Mouse (Mus musculus) hindbrain, postnatal 0 days (tissue): ENCODE results near the gene Borcs5. TPM values are rescaled to one million over a fixed set of nuclear protein-coding genes. Genes with fewer than 3 reads are reported as not detected.

ENCODE experiments used
- ATAC-seq: fragments of 200-750 bp; cut with Nextera tagmentation; 2 replicates; pipeline ENCODE4 v1.8.0; 2017; ENCODE audit warnings: mild to moderate bottlenecking, moderate TSS enrichment, moderate library complexity
- DNase-seq: peaks from one replicate; pipeline ENCODE4 v3.0.0-alpha.2; 2015; ENCODE audit warnings: low spot score
- H3K27ac ChIP-seq: fragments of 300-500 bp; sonication (generic); 2 replicates; pipeline ENCODE4 v1.5.1; 2014; ENCODE audit warnings: mild to moderate bottlenecking
- H3K27me3 ChIP-seq: fragments of 300-500 bp; sonication (generic); 2 replicates; pipeline ENCODE4 v1.6.1; 2014; ENCODE audit warnings: low read length, mixed read lengths; ENCODE audit not compliant: insufficient read depth
- H3K36me3 ChIP-seq: fragments of 300-500 bp; sonication (generic); 2 replicates; pipeline ENCODE4 v1.6.1; 2014; ENCODE audit warnings: low read length, mixed read lengths; ENCODE audit not compliant: insufficient read depth
- H3K4me1 ChIP-seq: fragments of 300-500 bp; sonication (generic); 2 replicates; pipeline ENCODE4 v1.6.1; 2014; ENCODE audit warnings: antibody characterized with exemption, low read length, mixed read lengths; ENCODE audit not compliant: insufficient read depth
- H3K4me2 ChIP-seq: fragments of 300-500 bp; sonication (generic); 2 replicates; pipeline ENCODE4 v1.6.1; 2014; ENCODE audit warnings: low read depth, mild to moderate bottlenecking, low read length, moderate library complexity, mixed read lengths
- H3K4me3 ChIP-seq: fragments of 300-500 bp; sonication (generic); 2 replicates; pipeline ENCODE4 v1.5.1; 2014; ENCODE audit warnings: low read length
- H3K9ac ChIP-seq: fragments of 300-500 bp; sonication (generic); replicated peaks from 2 replicates; pipeline ENCODE4 v1.6.1; 2014; ENCODE audit warnings: mild to moderate bottlenecking, low read length, moderate library complexity, mixed read lengths
- H3K9me3 ChIP-seq: fragments of 300-500 bp; sonication (generic); 2 replicates; pipeline ENCODE4 v1.6.1; 2016; ENCODE audit warnings: low read length, mixed read lengths
- CTCF ChIP-seq: IDR thresholded peaks from 2 replicates; pipeline ENCODE4 v1.5.1; 2016; ENCODE audit warnings: antibody characterized with exemption, control low read depth, low read depth
- WGBS: fragments of 180-500 bp; shearing (Covaris S2); extraction: QIAGEN DNeasy Blood & Tissue Kit; methylation state at CpG from one replicate; pipeline ENCODE4 v1.1.7; 2014; 5-methylcytosine and 5-hydroxymethylcytosine counted together
- polyA plus RNA-seq: library from polyadenylated mRNA; unstranded; fragments of >200 nt; fragmentation: Nextera tagmentation; extraction: Ambion mirVana; gene quantifications from 2 replicates; pipeline ENCODE4 v1.2.1, GENCODE M21; 2015
- total RNA-seq: library from RNA; depleted of rRNA; stranded (reverse); fragments of >200 nt; gene quantifications from 2 replicates; pipeline ENCODE4 v1.2.3, GENCODE M21; 2014

The Borcs5 gene
- total and polyA plus RNA-seq, 2 experiments from 2014 or later: 39.5 to 71.4 TPM

DNA sequence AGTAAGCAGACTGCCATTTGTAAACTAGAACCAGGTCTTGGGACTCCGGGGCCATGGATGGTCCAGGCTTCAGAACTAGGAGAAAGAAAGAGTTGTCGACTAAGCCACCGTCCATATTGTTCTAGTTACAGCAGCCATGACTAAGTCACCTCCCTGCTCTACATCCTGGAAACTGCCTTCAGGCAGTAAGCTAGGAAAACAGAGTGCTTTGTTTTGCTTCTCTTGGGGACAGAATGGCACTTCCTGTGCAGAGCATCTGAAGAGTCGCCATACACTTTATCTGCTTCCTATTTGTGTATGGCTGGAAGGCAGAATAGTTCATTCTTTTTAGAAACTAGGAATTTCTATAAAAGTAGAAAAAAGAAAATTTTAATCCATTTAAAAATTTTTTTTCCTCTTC lies 17.2 kb downstream of the Borcs5 start:
- Histone ChIP-seq H3K9ac (no peak overlapping the region), H3K4me2 (no peak overlapping the region), H3K27ac (no peak overlapping the region), H3K9me3 (no peaks in the 10 kb centered on the region), H3K36me3 (no peaks in the 10 kb centered on the region), H3K27me3 (no peaks in the 10 kb centered on the region), H3K4me3 (no peak overlapping the region), H3K4me1 (no peaks in the 10 kb centered on the region)
- no peak for ATAC-seq
- no peak for TF ChIP-seq CTCF
- WGBS: 84% methylated on average over 4 of the region's 4 CpGs
- DNase-seq: no peak

DNA sequence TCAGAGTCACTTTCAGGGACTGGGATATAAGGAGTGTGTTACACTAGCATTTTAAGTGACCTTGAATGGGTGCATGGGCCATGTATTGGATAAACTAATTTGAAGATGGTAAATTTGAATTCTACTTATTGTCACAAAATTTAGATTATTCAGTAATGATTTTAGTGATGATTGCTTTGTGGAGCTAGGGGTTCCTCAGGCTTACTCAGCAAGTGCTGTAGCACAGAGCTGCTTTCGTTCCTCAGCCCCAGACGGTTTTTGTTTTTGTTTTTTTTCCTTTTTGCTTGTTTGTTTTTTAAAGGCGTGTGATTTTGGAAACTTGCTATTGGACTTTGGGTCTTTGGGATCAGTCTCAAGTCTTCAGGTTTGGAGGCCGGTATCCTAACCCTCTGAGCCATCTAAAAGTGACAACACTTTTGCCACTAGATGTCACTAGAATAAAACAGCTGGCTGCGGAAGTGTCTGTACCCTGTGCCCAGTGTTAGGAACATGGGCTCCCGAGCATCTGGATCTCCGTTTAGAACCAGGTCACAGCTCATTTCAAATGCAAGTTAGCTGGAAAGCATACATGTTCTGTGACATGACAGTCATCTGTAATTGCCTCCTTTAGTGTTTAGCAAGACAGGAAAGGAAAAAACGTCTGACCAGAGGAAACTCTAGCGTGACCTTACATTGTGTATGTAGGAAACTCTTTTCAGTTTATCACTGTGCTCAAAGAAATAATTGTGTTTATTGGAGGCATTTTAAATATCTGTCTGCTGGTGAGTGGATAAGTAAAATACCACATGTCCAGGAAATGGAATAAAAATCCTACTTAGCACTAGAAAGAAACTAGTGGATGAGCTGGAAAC lies 20.0 kb downstream of the Borcs5 start:
- H3K4me2 ChIP-seq: no peak overlapping the region
- no peaks in the 10 kb centered on the region for H3K9me3 ChIP-seq
- H3K36me3 ChIP-seq: no peaks in the 10 kb centered on the region
- H3K9ac ChIP-seq: no peak overlapping the region
- no peaks in the 10 kb centered on the region for H3K4me1 ChIP-seq
- ATAC-seq (peak; percentile 93), DNase-seq (peak; percentile 78)
- no peaks in the 10 kb centered on the region for H3K27me3 ChIP-seq
- TF ChIP-seq CTCF: peak; percentile 85
- H3K27ac ChIP-seq: no peak overlapping the region
- no peak overlapping the region for H3K4me3 ChIP-seq
- 18% methylated on average over 9 of the region's 9 CpGs for WGBS

DNA sequence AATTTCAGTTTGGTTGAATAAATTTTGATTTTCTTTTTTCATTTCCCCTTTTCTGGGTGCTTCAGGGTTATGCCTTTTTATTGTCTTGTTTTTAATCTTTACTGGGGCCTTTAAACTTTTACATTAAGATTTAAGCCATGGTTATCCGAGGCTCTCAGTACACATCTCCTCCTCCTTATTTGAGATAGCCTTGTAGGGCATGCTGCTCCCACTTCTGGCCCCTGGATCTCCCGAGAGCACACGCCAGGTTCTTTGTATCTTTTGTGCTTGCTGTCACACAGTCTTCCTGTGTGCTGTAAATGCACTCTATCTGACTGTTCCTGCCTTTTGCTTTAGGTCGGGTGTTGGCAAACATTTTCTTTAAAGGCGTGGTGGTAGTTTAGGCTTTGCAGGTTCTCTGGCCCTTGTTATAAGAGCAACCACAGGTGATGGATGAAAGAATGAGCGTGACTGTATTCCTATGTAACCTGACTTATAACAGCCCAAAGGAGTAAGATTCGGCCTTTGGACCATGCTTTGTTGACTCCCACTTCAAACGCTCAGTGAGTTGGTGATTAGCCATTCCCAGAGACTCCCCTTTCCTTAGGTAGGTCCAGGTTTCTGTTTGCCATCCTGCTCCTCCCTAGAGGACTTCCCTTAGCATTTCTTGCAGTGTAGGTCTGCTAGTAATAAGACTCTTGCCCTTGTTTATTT lies 21.6 kb downstream of the Borcs5 start:
- Histone ChIP-seq H3K9ac (no peak overlapping the region), H3K9me3 (no peaks in the 10 kb centered on the region), H3K4me3 (no peak overlapping the region), H3K4me2 (no peak overlapping the region), H3K36me3 (no peaks in the 10 kb centered on the region), H3K4me1 (no peaks in the 10 kb centered on the region), H3K27me3 (no peaks in the 10 kb centered on the region), H3K27ac (no peak overlapping the region)
- no peak for DNase-seq
- TF ChIP-seq CTCF: no peak
- no peak for ATAC-seq
- 81% methylated on average over 8 of the region's 8 CpGs for WGBS

DNA sequence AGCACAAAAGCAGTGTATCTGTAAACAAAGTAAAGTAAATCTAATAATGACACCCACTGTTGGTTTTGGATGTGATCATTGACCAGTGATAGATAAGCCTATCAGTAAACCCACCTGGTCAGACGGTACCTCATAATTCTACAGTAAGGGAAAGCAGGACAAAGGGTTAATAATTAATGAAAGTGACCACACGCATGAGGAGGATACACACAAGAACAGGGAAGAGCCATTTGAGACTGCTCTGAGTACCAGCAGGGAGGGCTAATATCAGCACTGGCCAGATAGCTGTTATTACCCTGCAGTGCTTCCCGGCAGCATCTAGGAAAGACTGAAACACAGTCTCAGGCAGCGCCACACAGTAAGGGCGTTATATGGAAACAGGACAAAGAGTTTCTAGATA lies 25.3 kb downstream of the Borcs5 start:
- 80% methylated on average over 5 of the region's 5 CpGs for whole genome bisulfite sequencing
- DNase-seq (no peak), ATAC-seq (no peak)
- TF ChIP-seq CTCF: no peak
- Histone ChIP-seq H3K27me3 (no peaks in the 10 kb centered on the region), H3K4me3 (no peak overlapping the region), H3K9me3 (no peaks in the 10 kb centered on the region), H3K36me3 (no peaks in the 10 kb centered on the region), H3K4me1 (no peaks in the 10 kb centered on the region), H3K4me2 (no peak overlapping the region), H3K9ac (no peak overlapping the region), H3K27ac (no peak overlapping the region)

DNA sequence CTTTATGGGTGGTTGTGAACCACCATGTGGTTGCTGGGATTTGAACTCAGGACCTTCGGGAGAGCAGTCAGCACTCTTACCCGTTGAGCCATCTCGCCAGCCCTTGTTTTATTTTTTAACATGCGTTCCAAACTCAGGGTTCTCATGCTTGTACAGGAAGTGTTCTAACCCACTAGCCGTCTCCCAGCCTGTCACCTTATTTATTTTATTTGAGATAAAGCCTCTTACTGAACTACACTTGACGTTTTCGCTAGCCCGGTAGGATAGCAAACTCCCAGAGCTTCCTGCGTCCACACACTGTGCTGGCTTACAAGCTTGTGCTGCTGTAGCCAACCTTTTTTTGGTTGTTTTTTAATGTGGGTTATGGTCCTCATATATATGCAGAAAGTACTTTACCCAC lies 26.5 kb downstream of the Borcs5 start:
- DNase-seq: no peak
- no peak overlapping the region for H3K4me2 ChIP-seq
- H3K4me3 ChIP-seq: no peak overlapping the region
- no peaks in the 10 kb centered on the region for H3K4me1 ChIP-seq
- no peaks in the 10 kb centered on the region for H3K36me3 ChIP-seq
- no peaks in the 10 kb centered on the region for H3K9me3 ChIP-seq
- H3K27me3 ChIP-seq: no peaks in the 10 kb centered on the region
- no peak for TF ChIP-seq CTCF
- no peak overlapping the region for H3K27ac ChIP-seq
- WGBS: 87% methylated on average over 9 of the region's 9 CpGs
- no peak overlapping the region for H3K9ac ChIP-seq
- ATAC-seq: no peak

DNA sequence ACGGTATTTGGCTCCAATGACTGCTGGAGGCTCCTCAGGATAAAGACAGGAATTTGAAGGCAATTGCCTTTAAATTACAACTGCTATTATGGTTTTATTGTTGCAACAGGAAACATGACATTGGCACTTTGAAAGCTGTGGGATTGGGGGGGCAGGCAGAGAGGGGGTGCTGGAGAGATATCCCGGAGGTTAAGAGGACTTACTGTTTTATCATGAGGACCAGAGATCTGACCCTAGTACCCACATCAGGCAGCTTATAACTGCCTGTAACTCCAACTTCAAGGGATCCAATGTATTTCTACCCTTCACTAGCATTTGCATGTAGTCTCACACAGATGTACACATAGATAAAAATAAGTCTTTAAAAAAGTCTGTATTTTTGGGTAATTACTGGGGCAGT lies 29.2 kb downstream of the Borcs5 start:
- no peak overlapping the region for H3K4me3 ChIP-seq
- no peak overlapping the region for H3K27ac ChIP-seq
- DNase-seq (no peak), ATAC-seq (no peak)
- no peak overlapping the region for H3K4me2 ChIP-seq
- H3K36me3 ChIP-seq: no peaks in the 10 kb centered on the region
- no peaks in the 10 kb centered on the region for H3K27me3 ChIP-seq
- no peak overlapping the region for H3K9ac ChIP-seq
- no peaks in the 10 kb centered on the region for H3K9me3 ChIP-seq
- no peak for TF ChIP-seq CTCF
- 0 out of 2 replicates have a peak, but pooled peaks cover 3% of the 10 kb centered on the region for H3K4me1 ChIP-seq
- WGBS: 82% methylated on average over 2 of the region's 2 CpGs
